21 mouse cellular contexts compared by ENCODE assay signal in genomic region chr3:52119216-52119615, GRCm38 (mm10).
"Had no signal": no experiment of that assay in that cellular context is flagged by ENCODE, and none has a peak within 500 bp of the region (broad histone marks: within the 10 kb centered on the region; RNA-seq: fewer than 3 reads in every experiment).

No protein-coding gene starts in this region.

- H3K4me1 ChIP-seq: hindbrain, embryonic 13.5 days; intestine, embryonic 15.5 days; liver, embryonic 13.5 days; megakaryocyte, embryonic 14.5 days; midbrain, embryonic 10.5 days; midbrain, embryonic 13.5 days; neural tube, embryonic 13.5 days had no signal

- H3K4me3 ChIP-seq: hindbrain, embryonic 13.5 days; intestine, embryonic 15.5 days; layer of hippocampus, adult 2 months; left cerebral cortex, adult 2 months; liver, embryonic 13.5 days; megakaryocyte, embryonic 14.5 days; midbrain, embryonic 10.5 days; midbrain, embryonic 13.5 days; myocyte; neural tube, embryonic 13.5 days had no signal

- H3K9ac ChIP-seq: hindbrain, embryonic 13.5 days; intestine, embryonic 15.5 days; liver, embryonic 13.5 days; lung, embryonic 14.5 days; midbrain, embryonic 13.5 days; neural tube, embryonic 13.5 days had no signal

- DNase-seq: layer of hippocampus, adult 9-11 months; layer of hippocampus, postnatal 36 days; liver, embryonic 13.5 days; lung, embryonic 14.5 days; lung, postnatal 10 days; lung, postnatal 36 days; right cerebral cortex, postnatal 4 days; thymus, postnatal 25 days had no signal

- H3K4me2 ChIP-seq: hindbrain, embryonic 13.5 days; intestine, embryonic 15.5 days; liver, embryonic 13.5 days; lung, embryonic 14.5 days; midbrain, embryonic 13.5 days; neural tube, embryonic 13.5 days had no signal

- H3K27me3 ChIP-seq: hindbrain, embryonic 13.5 days; intestine, embryonic 15.5 days; liver, embryonic 13.5 days; midbrain, embryonic 13.5 days; neural tube, embryonic 13.5 days had no signal

- H3K36me3 ChIP-seq: hindbrain, embryonic 13.5 days; intestine, embryonic 15.5 days; liver, embryonic 13.5 days; midbrain, embryonic 10.5 days; midbrain, embryonic 13.5 days; neural tube, embryonic 13.5 days had no signal

- H3K27ac ChIP-seq: hindbrain, embryonic 13.5 days; intestine, embryonic 15.5 days; kidney, postnatal 0 days; layer of hippocampus, adult 2 months; left cerebral cortex, adult 2 months; liver, embryonic 13.5 days; midbrain, embryonic 10.5 days; midbrain, embryonic 13.5 days; neural tube, embryonic 13.5 days; stomach, postnatal 0 days had no signal

- ATAC-seq: hindbrain, embryonic 16.5 days; intestine, embryonic 15.5 days; midbrain, embryonic 13.5 days; midbrain, embryonic 16.5 days had no signal

- H3K9me3 ChIP-seq: hindbrain, embryonic 13.5 days; intestine, embryonic 15.5 days; liver, embryonic 13.5 days; midbrain, embryonic 10.5 days; midbrain, embryonic 13.5 days; neural tube, embryonic 13.5 days had no signal
